ENCODE assay signal across 8 mouse cellular contexts in genomic region chr2:13009261-13009972, GRCm38 (mm10). TPM values are rescaled to one million over a fixed set of nuclear protein-coding genes. Genes with fewer than 3 reads are reported as not detected.
A peak's percentile ranks its signal among the peaks of the same experiment; 100 is the strongest.
DNase-seq lines count a peak whose midpoint lies in the region; ATAC-seq lines count a peak whose summit lies in the region.

No protein-coding gene starts in this region.

- ATAC-seq in heart, embryonic 12.5 days (ENCODE audit: insufficient number of reproducible peaks, low FRiP score), result peak; percentile 55; the same call in 1 of the 2 replicates
- no peak for ATAC-seq in neural tube, embryonic 12.5 days (ENCODE audit: low FRiP score, low read depth)

- no peaks in the 10 kb centered on the region for H3K36me3 ChIP-seq in heart, embryonic 12.5 days
- no peaks in the 10 kb centered on the region for H3K36me3 ChIP-seq in neural tube, embryonic 12.5 days

- peak overlapping the region; percentile 100 for H3K4me2 ChIP-seq in heart, embryonic 12.5 days
- peak overlapping the region; percentile 100 for H3K4me2 ChIP-seq in neural tube, embryonic 12.5 days (replicated peaks)

- H3K4me3 ChIP-seq in heart, embryonic 12.5 days, result peak overlapping the region; percentile 67
- H3K4me3 ChIP-seq in neural tube, embryonic 12.5 days, result peak overlapping the region; percentile 53

- intact Hi-C loops in left cerebral cortex, postnatal 25 days (cut with DNase I), result loop anchor here (1.0 kb wide), 1 partner anchor 126 kb away; no protein-coding TSS in a partner anchor

- no peak overlapping the region for H3K27ac ChIP-seq in heart, embryonic 12.5 days (ENCODE audit: poor library complexity, severe bottlenecking)
- no peak overlapping the region for H3K27ac ChIP-seq in neural tube, embryonic 12.5 days

- WGBS in heart, embryonic 12.5 days, result 9% methylated on average over 18 of the region's 18 CpGs
- WGBS in neural tube, embryonic 12.5 days, result 6% methylated on average over 18 of the region's 18 CpGs

- peaks cover 31% of the 10 kb centered on the region for H3K27me3 ChIP-seq in heart, embryonic 12.5 days (replicated peaks)
- peaks cover 42% of the 10 kb centered on the region for H3K27me3 ChIP-seq in neural tube, embryonic 12.5 days (replicated peaks)

- DNase-seq in heart, postnatal 4 days, result no peak
- peak; percentile 36 for DNase-seq in ZHBTc4 (ENCODE audit: low read depth, low spot score)
- DNase-seq in forelimb bud, embryonic 11.5 days (ENCODE audit: low read depth, low spot score), result peak; percentile 20
- peak; percentile 32 to 34 for DNase-seq in left cerebral cortex, postnatal 25 days (ENCODE audit: low spot score in 2 of 2)
- DNase-seq in urinary bladder, postnatal 36 days (ENCODE audit: low spot score in 2 of 2), result no peak
- DNase-seq in spleen, adult 18-20 months, result no peak

- H3K4me1 ChIP-seq in heart, embryonic 12.5 days (replicated peaks), result peaks cover 24% of the 10 kb centered on the region
- H3K4me1 ChIP-seq in neural tube, embryonic 12.5 days, result peaks cover 19% of the 10 kb centered on the region

- no peaks in the 10 kb centered on the region for H3K9me3 ChIP-seq in heart, embryonic 12.5 days (replicated peaks)
- H3K9me3 ChIP-seq in neural tube, embryonic 12.5 days, result no peaks in the 10 kb centered on the region

- H3K9ac ChIP-seq in heart, embryonic 12.5 days, result peak overlapping the region; percentile 73
- peak overlapping the region; percentile 48; the same call in 1 of the 2 replicates for H3K9ac ChIP-seq in neural tube, embryonic 12.5 days

RNA-seq across cellular contexts. Expression of gene C1ql3, which starts 2.2 kb away (rescaled TPM):
- 1.5 and 1.6 TPM in 2 replicates for polyA plus RNA-seq in heart, embryonic 12.5 days (2016; fragmentation: Nextera tagmentation; extraction: Ambion mirVana)
- total RNA-seq in heart, postnatal 4 days (2021), result under 1 TPM in 1 of 2 experiments, not detected in 1; 0.14 TPM
- total RNA-seq in left cerebral cortex, postnatal 25 days (2021), result 100 to 1,000 TPM; 104 to 117 TPM
- polyA plus RNA-seq in neural tube, embryonic 12.5 days (2016; fragmentation: Nextera tagmentation; extraction: Ambion mirVana), result 2.5 and 3.4 TPM in 2 replicates

Comparison
In these comparisons a context has a peak if more than half of its experiments do, and no peak if none do; other contexts are left out.
1. DNase-seq: peak in ZHBTc4 (single experiment), forelimb bud, embryonic 11.5 days (single experiment) and left cerebral cortex, postnatal 25 days (2 of 2); none in heart, postnatal 4 days (single experiment), urinary bladder, postnatal 36 days (0 of 2) and spleen, adult 18-20 months (0 of 2).
2. RNA of gene C1ql3, which starts 2.2 kb away (total RNA-seq): 104 to 117 TPM in left cerebral cortex, postnatal 25 days; 0.14 TPM in heart, postnatal 4 days; every median in the first group is over 10 times any median in the second.